ENCODE assay signal across 8 mouse cellular contexts in genomic region chr13:70841421-70841904, GRCm38 (mm10). TPM values are rescaled to one million over a fixed set of nuclear protein-coding genes. Genes with fewer than 3 reads are reported as not detected.
DNase-seq lines count a peak whose midpoint lies in the region; ATAC-seq lines count a peak whose summit lies in the region.

Gene Adamts16, minus strand, starts transcription at chr13:70841811.

- DNase-seq in lung, adult 18-20 months, result no peak
- no peak for DNase-seq in forebrain, embryonic 11.5 days (ENCODE audit: low spot score)
- DNase-seq in kidney, postnatal 14 days, result peak; percentile 59
- no peak for DNase-seq in natural killer cell, adult 2 months (ENCODE audit: low spot score in 2 of 2)
- no peak for DNase-seq in lung, postnatal 10 days
- no peak for DNase-seq in urinary bladder, postnatal 10 days (ENCODE audit: low spot score)

- no peak within 1 kb of the TSS for H3K27ac ChIP-seq in lung, embryonic 16.5 days (ENCODE audit: low read length)
- no peak within 1 kb of the TSS for H3K27ac ChIP-seq in forebrain, embryonic 11.5 days (ENCODE audit: low read depth, low read length)
- peak within 1 kb of the TSS; percentile 66 for H3K27ac ChIP-seq in neural tube, embryonic 15.5 days (replicated peaks)

- H3K4me3 ChIP-seq in lung, embryonic 16.5 days (ENCODE audit: low read length), result peak within 1 kb of the TSS; percentile 30
- H3K4me3 ChIP-seq in forebrain, embryonic 11.5 days (ENCODE audit: low read depth, low read length), result peak within 1 kb of the TSS; percentile 24
- peak within 1 kb of the TSS; percentile 51 for H3K4me3 ChIP-seq in neural tube, embryonic 15.5 days (replicated peaks)

- H3K9me3 ChIP-seq in lung, embryonic 16.5 days (ENCODE audit: control insufficient read depth, low read length), result no peaks in the 10 kb centered on the region
- no peaks in the 10 kb centered on the region for H3K9me3 ChIP-seq in forebrain, embryonic 11.5 days (ENCODE audit: control insufficient read depth, low read length)
- no peaks in the 10 kb centered on the region for H3K9me3 ChIP-seq in neural tube, embryonic 15.5 days (replicated peaks)

- H3K4me2 ChIP-seq in lung, embryonic 16.5 days (ENCODE audit: low read depth, low read length), result peak within 1 kb of the TSS; percentile 49
- peak within 1 kb of the TSS; percentile 50 for H3K4me2 ChIP-seq in forebrain, embryonic 11.5 days (ENCODE audit: low read depth, low read length, severe bottlenecking)
- H3K4me2 ChIP-seq in neural tube, embryonic 15.5 days, result peak within 1 kb of the TSS; percentile 86

- 5% methylated on average over 18 of the region's 18 CpGs for WGBS in lung, embryonic 16.5 days
- WGBS in forebrain, embryonic 11.5 days, result 2% methylated on average over 18 of the region's 18 CpGs
- 2% methylated on average over 18 of the region's 18 CpGs for WGBS in neural tube, embryonic 15.5 days

- H3K36me3 ChIP-seq in lung, embryonic 16.5 days (ENCODE audit: control insufficient read depth, insufficient read depth, low read length), result no peaks in the 10 kb centered on the region
- no peaks in the 10 kb centered on the region for H3K36me3 ChIP-seq in forebrain, embryonic 11.5 days (ENCODE audit: control insufficient read depth, insufficient read depth, low read length)
- no peaks in the 10 kb centered on the region for H3K36me3 ChIP-seq in neural tube, embryonic 15.5 days

- peak; percentile 28; the same call in 1 of the 2 replicates for ATAC-seq in lung, embryonic 16.5 days (ENCODE audit: low read depth)
- ATAC-seq in forebrain, embryonic 11.5 days (replicated peaks; ENCODE audit: low FRiP score), result peak; percentile 51; the same call in 1 of the 2 replicates
- ATAC-seq in neural tube, embryonic 15.5 days (ENCODE audit: low FRiP score), result peak; percentile 77

- H3K27me3 ChIP-seq in lung, embryonic 16.5 days (ENCODE audit: control insufficient read depth, insufficient read depth, low read depth, low read length), result peaks cover 28% of the 10 kb centered on the region
- H3K27me3 ChIP-seq in forebrain, embryonic 11.5 days (ENCODE audit: control insufficient read depth, insufficient read depth, low read length), result peaks cover 16% of the 10 kb centered on the region
- H3K27me3 ChIP-seq in neural tube, embryonic 15.5 days (replicated peaks), result peaks cover 21% of the 10 kb centered on the region

- H3K9ac ChIP-seq in lung, embryonic 16.5 days (ENCODE audit: low read length), result no peak within 1 kb of the TSS
- no peak within 1 kb of the TSS for H3K9ac ChIP-seq in forebrain, embryonic 11.5 days (ENCODE audit: low read length)
- peak within 1 kb of the TSS; percentile 61 for H3K9ac ChIP-seq in neural tube, embryonic 15.5 days (replicated peaks)

- H3K4me1 ChIP-seq in lung, embryonic 16.5 days (replicated peaks; ENCODE audit: control insufficient read depth, insufficient read depth, low read length), result no peaks in the 10 kb centered on the region
- peaks cover 5% of the 10 kb centered on the region; the same call in 1 of the 2 replicates for H3K4me1 ChIP-seq in forebrain, embryonic 11.5 days (replicated peaks; ENCODE audit: control insufficient read depth, insufficient read depth, low read length)
- peaks cover 30% of the 10 kb centered on the region; the same call in 1 of the 2 replicates for H3K4me1 ChIP-seq in neural tube, embryonic 15.5 days

RNA-seq across cellular contexts. Expression of gene Adamts16, which starts in this region (rescaled TPM):
- polyA plus RNA-seq in lung, embryonic 16.5 days (2015; fragmentation: Nextera tagmentation; extraction: Ambion mirVana), result 0.05 and 0.10 TPM in 2 replicates
- polyA plus RNA-seq in forebrain, embryonic 11.5 days (2014; fragmentation: Nextera tagmentation; extraction: Ambion mirVana), result 0.11 TPM in 1 of 2 replicates, not detected in the other
- 6.3 and 7.0 TPM in 2 replicates for polyA plus RNA-seq in neural tube, embryonic 15.5 days (2015; fragmentation: Nextera tagmentation; extraction: Ambion mirVana)

Comparison
In these comparisons a context has a peak if more than half of its experiments do, and no peak if none do; other contexts are left out.
1. Peak in ATAC-seq, H3K4me3 ChIP-seq and H3K4me2 ChIP-seq in lung, embryonic 16.5 days; RNA of the gene not detected or under 1 TPM.
2. Peak in ATAC-seq, H3K4me3 ChIP-seq and H3K4me2 ChIP-seq in forebrain, embryonic 11.5 days; RNA of the gene not detected or under 1 TPM.